Mouse (Mus musculus) c-Kit-positive CD71-positive TER-119-negative erythroid progenitor cells, embryonic 14.5 days (primary cell): ENCODE measurements around the gene AI837181.
"Not testable (repeated sequence)": the region's sequence is repeated elsewhere in the genome, so short reads cannot be mapped to it uniquely, and the experiment has no call there.

Experiments
- DNase-seq: peaks from one replicate; pipeline ENCODE4 v3.0.0-alpha.2; 2013; ENCODE audit warnings: low read depth

Gene AI837181

GRCm38 (mm10) chr19:5424782-5425741 lies at the start of gene AI837181, which contains the start of gene Drap1:
AI837181 (plus strand) TSS chr19:5425144.
Drap1 (minus strand) TSS chr19:5424979.
- peak; percentile 90 for DNase-seq

DNA sequence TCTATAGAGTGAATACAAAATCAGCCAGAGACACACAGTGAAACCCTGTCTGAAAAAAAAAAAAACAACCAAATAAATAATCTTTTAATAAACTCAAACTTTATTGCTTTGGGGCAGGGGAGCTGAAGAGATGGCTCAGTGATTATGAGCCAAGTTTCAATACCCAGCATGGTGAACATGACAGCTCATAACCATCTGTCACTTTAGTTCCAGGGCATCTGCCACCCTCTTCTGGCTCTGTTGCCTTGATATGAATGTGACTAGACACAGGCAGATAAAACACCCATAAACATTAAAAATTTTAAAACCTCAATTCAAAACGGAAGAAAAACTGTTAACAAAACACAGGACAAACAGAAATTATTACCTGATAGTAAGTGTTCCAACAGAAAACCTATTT lies 47.5 kb upstream of the AI837181 start:
- DNase-seq = no peak

DNA sequence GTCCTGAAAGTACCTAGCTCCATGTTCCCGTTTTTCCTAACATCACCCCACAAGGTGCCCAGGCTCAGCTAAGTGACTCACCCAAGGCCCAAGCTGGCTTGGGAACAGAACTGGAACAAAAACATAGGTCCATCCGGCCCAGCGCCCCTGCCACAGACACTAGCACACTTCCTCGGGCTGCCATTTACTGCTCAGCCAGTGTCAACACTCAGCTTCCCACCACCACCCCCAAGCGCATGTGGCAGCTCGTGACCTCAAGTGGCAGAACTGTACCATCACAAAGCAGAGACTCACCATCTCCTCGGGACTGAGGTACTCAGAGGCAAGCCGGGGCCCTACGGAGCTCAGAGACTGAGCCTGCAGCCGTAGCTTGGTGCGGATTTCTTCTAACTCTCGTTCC lies 41.6 kb upstream of the AI837181 start:
- DNase-seq = no peak

DNA sequence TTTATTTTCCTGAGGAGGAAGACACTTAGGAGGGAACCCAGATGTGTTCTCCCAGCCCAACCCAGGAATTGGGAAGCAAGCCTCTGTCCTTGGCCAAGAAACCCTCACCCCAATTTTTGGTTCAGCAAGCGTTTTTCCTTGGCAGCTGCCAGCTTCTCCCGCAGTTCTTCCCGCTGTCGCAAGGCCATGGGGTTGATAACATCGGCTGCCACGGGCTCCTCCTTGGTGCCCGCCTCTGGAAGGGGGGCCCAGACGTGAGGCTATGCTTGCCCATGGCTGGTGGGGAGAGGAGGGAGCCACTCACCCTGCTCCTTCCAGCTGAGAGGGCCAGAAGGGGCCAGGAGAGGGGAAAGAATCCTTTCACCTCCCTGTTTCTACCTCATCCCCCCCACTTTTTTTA lies 40.2 kb upstream of the AI837181 start:
- no peak for DNase-seq

- DNase-seq = peak; percentile 31
Measured at GRCm38 (mm10) chr19:5388011-5388441, 36.9 kb upstream of the AI837181 start.

- peak; percentile 90 for DNase-seq
Measured at GRCm38 (mm10) chr19:5388588-5389242, 36.2 kb upstream of the AI837181 start, which contains the start of gene Sart1. Sart1 (minus strand) TSS chr19:5388703.

DNA sequence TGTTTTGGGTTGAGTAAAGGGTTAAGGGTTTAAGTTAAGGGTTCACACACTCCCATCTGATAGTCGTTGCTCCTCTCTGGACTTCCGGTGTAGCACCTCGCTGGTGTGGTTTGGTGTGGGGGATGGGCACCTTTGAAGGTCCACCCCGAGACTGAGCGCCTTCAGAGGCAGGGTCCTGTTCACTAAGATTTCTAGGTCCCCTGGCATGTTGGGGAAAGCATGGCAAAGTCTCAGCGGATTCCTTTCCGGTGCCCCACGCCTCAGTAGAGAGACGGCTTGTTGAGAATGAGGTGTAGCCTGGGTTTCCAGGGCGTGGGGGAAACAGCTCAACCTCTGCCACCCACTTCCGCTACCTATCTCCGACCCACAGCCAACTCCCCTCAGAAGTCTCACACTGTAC lies 35.3 kb upstream of the AI837181 start:
- DNase-seq = peak; percentile 55

DNA sequence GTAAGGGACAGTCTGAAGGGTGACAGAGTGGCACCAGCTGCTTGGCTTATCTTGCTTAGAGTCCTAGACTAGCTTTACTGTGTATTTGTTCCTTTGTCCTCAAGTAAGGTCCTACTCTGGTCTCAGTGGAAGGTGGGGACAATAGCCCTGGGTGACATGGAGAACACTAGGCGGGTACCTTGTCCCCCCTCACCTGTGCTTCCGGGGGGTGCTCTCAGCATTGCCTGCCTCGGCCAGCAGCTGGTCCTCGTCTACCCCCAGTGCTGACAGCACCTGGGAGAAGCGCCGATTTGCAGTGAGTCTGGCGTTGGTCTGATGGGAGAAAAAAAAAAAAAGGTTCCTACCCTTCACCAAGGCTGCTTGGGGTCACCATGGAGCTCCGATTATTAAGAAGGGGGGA lies 34.5 kb upstream of the AI837181 start:
- DNase-seq = no peak

- DNase-seq = no peak
Measured at GRCm38 (mm10) chr19:5392892-5393291, 32.1 kb upstream of the AI837181 start.

- no peak for DNase-seq
Measured at GRCm38 (mm10) chr19:5394168-5394567, 30.8 kb upstream of the AI837181 start.

DNA sequence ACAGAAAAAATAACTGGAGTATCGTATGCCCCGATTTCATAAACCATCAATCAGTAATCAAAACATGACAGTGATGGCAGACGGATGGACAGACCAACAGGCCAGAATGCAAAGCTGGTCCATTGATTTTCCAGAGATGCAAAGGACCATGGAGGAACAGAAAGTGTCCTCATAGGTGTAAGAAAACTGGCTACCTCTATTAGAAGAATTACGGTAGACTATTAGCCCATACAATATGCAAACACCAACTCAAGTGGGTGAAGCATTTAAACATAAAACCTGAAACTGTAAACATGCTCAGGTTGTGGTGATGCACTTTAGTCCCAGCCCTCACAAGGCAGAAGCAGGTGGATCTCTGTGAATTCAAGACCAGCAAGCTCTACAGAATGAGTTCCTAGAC lies 29.6 kb upstream of the AI837181 start:
- DNase-seq = no peak

DNA sequence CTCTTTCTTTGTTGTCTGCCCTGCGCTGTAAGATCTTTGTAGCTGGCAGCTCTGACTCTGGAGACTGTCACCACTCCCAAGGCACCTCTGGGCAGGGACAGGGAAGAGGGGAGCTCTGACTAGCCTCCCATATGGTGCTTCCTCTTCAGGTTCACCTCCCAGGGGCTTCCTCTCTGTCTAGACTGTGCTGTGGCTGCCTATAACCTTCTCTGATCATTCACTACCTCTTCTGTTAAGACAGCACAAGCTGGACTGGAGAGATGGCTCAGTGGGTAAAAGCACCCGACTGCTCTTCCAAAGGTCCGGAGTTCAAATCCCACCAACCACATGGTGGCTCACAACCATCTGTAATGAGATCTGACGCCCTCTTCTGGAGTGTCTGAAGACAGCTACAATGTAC lies 23.9 kb upstream of the AI837181 start:
- DNase-seq = not testable (repeated sequence)

DNA sequence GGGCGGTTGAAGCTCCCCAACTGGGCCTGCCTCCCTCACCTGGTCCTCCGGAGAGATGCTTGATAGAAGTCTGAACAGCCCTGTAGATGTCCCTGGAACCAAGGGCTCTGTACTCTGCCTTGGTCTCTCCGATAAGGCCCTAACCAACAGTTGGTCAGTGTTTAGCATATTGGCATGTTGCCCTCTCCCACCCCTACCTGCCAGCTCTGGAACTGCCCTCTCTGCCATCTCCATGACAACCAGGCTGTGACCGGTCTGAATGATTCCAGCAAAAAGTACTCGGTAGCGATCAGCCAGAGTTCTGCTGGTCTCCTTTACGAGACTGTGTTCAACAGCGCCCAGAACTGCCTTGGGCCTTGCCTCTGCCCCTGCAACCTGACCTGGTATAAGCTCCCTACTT lies 22.7 kb upstream of the AI837181 start, which contains the start of gene Tsga10ip:
Tsga10ip (minus strand) TSS at position 234 of the 400 bp plus-strand sequence.
- DNase-seq = no peak

DNA sequence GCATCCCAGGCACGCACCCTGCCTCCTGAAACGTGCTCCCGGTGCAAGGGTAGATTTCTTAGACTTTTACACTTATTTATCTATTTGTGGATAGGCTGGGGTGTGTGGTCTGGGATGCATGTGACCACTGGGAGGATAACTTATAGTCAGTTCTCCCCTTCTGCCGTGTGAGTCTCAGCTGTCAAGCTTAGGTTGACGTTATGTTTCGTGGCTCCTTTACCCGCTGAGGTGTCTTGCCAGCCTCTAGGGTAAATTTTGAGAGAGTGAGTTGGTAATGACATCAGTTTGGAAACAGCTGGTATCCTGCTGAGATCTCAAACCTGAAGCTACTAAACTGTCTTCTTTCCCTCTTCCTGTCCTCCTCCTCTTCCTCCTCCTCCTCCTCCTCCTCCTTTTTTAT lies 19.0 kb upstream of the AI837181 start:
- DNase-seq = no peak

GRCm38 (mm10) chr19:5406531-5407126 lies 18.3 kb upstream of the AI837181 start:
- DNase-seq = not testable (repeated sequence)

DNA sequence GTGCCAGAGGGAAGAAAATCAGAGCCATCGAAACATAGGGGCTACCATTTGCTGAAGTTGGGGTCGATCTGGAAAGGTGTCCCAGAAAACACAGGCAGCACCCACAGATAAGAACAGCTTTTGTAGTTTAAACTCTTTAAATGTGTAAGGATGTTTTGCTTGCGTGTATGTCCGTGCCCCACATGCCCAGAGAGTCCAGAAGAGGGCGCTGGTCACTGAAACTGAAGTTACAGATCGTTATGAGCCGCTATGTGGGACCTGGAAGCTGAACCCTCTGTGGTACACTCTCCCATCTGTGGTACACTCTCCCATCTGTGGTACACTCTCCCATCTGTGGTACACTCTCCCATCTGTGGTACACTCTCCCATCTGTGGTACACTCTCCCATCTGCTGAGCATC lies 17.8 kb upstream of the AI837181 start:
- peak; percentile 48 for DNase-seq

DNA sequence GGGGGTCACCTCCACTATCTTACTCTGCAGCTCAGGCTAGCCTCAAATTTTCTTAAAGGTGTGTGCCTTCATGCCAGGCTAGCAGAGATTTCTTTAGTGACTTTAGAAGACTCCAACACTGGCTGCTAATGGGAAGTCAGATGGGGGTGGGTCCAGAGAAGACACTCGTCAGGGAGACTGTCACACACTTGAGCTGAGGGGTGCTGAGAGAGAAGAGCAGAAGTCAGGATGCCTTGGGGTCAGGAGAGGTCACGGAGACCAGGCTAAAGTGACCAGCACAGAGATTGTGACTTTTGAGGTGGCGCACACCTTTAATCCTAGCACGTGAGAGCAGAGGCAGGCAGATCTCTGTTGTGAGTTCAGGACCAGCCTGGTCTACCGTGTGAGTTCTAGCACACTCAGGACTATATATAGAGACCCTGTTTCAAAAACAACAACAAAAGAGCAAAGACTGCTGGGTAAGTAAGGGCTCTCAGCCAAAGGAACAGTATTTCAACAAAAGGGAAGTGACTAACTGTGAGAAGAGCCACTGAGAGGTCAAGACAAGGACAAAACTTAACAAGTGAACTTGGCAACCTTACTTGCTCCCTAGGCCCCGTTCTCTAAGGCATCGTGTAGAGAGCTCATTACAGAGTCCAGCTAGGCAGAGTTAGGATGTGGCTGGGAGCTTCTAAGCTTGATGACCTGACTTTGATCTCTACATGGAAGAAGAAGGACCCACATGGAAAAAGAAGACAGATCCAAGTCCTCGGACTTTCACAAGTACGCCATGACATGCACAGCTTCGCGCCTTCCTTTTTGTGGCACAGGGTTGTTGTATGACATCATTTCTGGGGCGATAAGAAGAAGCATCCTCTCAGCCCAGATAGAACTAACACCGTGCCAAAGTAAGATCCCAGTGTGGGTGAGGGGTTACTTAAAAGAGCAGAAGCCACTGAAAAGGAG lies 16.6 kb upstream of the AI837181 start:
- DNase-seq = no peak

- no peak for DNase-seq
Measured at GRCm38 (mm10) chr19:5409068-5409467, 15.9 kb upstream of the AI837181 start.

DNA sequence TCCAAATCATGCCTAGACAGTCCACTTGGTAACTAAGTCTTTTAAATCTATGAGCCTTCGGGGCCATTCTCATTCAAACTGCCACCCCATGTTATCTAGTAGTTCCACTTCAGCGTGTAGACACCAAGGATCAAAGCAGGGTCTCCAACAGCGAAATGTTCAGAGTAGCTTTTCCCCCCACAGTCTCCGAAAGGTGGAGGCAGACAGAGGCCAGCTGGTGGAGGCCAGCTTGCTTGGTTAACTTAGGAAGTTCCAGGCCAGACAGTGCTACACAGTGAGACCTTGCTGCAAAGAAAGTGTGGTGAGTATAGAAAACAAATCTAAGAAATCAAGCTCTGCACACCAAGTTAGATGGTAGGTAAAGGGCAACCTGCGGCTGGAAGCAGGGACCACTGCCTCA lies 14.3 kb upstream of the AI837181 start:
- DNase-seq = no peak

GRCm38 (mm10) chr19:5411961-5412360 lies 13.0 kb upstream of the AI837181 start:
- no peak for DNase-seq

- DNase-seq = no peak
Measured at GRCm38 (mm10) chr19:5413840-5414239, 11.1 kb upstream of the AI837181 start.
